Mouse (Mus musculus): Measurements from ENCODE around the gene Usp12. TPM values are rescaled to one million over a fixed set of nuclear protein-coding genes. Genes with fewer than 3 reads are reported as not detected.

Usp12 gene
- polyA plus RNA-seq, 1 experiment from 2014 or later, result 11.6 TPM

DNA sequence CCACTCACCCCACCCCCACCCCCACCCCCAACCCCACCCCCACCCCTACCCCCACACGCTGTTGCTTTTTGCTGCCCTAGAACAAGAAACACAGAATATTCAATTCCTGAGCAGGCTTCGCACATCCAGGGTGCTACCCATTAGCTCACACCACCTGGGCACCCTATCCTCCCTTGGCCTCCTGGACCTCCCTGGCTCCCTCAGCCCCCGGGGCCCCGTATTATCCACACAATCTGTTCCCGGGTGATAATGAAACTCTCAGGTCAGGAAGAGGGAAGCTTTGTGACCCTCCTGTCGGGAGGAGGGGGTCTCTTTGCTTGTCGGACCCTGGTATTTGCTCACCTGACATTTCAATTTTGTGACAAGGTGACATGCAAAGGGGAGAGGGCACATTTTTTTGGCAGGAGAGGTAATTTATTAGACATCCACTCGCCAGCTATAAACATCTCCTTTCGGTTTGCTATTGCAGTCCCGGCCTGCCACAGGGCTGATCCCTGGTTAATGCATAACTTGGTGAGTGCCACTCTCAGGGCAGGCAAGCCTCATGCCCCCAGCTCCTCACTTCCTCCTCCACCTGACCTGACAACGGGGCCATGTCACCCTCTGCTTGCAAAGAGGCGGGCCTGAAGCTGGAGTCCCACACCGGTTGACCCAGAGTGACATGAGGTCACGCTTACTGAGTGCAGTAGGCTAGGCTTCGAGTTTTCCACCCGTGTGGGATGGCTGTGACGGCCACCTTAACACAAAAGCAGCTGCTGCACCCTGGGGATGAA lies 107.1 kb downstream of the Usp12 start:
- Histone ChIP-seq H3K4me3 (ENCODE audit: low read depth, low read length) (no peak overlapping the region), H3K9me3 (ENCODE audit: control insufficient read depth, low read length) (no peaks in the 10 kb centered on the region), H3K27me3 (ENCODE audit: control insufficient read depth, insufficient read depth, low read length) (no peaks in the 10 kb centered on the region), H3K4me2 (replicated peaks; ENCODE audit: low read depth, low read length) (no peak overlapping the region), H3K36me3 (ENCODE audit: control insufficient read depth, insufficient read depth, low read length) (no peaks in the 10 kb centered on the region), H3K4me1 (replicated peaks; ENCODE audit: control insufficient read depth, insufficient read depth, low read length) (no peaks in the 10 kb centered on the region), H3K27ac (ENCODE audit: low read depth, low read length) (no peak overlapping the region), H3K9ac (ENCODE audit: low read depth, low read length) (no peak overlapping the region)
- WGBS, result 39% methylated on average over 17 of the region's 17 CpGs
- DNase-seq (ENCODE audit: low spot score), result no peak
- no peak for ATAC-seq (ENCODE audit: low FRiP score)

DNA sequence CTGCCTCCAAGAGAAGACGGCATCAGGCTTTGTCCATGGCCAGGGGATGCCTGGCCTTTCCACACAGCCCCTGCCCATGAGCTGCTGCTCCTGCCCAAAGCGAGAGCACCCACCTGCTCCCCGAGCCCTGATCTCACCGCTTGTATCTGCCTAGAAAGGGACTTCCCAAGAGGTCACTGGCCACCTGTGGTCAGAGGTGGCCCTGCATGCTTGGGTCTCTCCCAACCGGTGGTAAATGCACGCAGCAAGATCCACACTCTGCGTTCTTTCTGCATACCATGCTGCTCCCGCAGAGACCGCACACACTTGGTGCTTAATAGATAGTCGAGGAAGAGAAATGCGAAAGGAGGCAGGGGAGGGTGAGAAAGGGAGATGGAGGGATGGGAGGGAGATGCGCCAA lies 107.9 kb downstream of the Usp12 start:
- WGBS, result 79% methylated on average over 12 of the region's 12 CpGs
- no peaks in the 10 kb centered on the region for H3K4me1 ChIP-seq (replicated peaks; ENCODE audit: control insufficient read depth, insufficient read depth, low read length)
- H3K9me3 ChIP-seq (ENCODE audit: control insufficient read depth, low read length), result no peaks in the 10 kb centered on the region
- H3K27me3 ChIP-seq (ENCODE audit: control insufficient read depth, insufficient read depth, low read length), result no peaks in the 10 kb centered on the region
- no peaks in the 10 kb centered on the region for H3K36me3 ChIP-seq (ENCODE audit: control insufficient read depth, insufficient read depth, low read length)
- H3K4me2 ChIP-seq (replicated peaks; ENCODE audit: low read depth, low read length), result no peak overlapping the region
- DNase-seq (ENCODE audit: low spot score) (no peak), ATAC-seq (ENCODE audit: low FRiP score) (no peak)
- no peak overlapping the region for H3K27ac ChIP-seq (ENCODE audit: low read depth, low read length)
- no peak overlapping the region for H3K4me3 ChIP-seq (ENCODE audit: low read depth, low read length)
- H3K9ac ChIP-seq (ENCODE audit: low read depth, low read length), result no peak overlapping the region

Other genes starting within 250 kb of the Usp12 start
- gene Gm3415, start 238.9 kb downstream of the Usp12 start, polyA plus RNA-seq (2014; fragmentation: Nextera tagmentation; extraction: Ambion mirVana), result not detected in 2 replicates
- 0.14 and 0.38 TPM in 2 replicates for gene Gpr12, start 209.8 kb downstream of the Usp12 start, polyA plus RNA-seq (2014; fragmentation: Nextera tagmentation; extraction: Ambion mirVana)
- 508 and 515 TPM in 2 replicates for gene Rpl21, start 37.9 kb upstream of the Usp12 start, polyA plus RNA-seq (2014; fragmentation: Nextera tagmentation; extraction: Ambion mirVana)
- gene Rasl11a, start 50.1 kb upstream of the Usp12 start, polyA plus RNA-seq (2014; fragmentation: Nextera tagmentation; extraction: Ambion mirVana), result 18.8 and 19.0 TPM in 2 replicates
- gene Gtf3a, start 153.7 kb upstream of the Usp12 start, polyA plus RNA-seq (2014; fragmentation: Nextera tagmentation; extraction: Ambion mirVana), result 106 TPM in 2 replicates
- 26.1 and 27.0 TPM in 2 replicates for gene Mtif3, start 168.8 kb upstream of the Usp12 start, polyA plus RNA-seq (2014; fragmentation: Nextera tagmentation; extraction: Ambion mirVana)

Data from hindbrain, embryonic 11.5 days (tissue).